Mouse (Mus musculus): ENCODE measurements at regions not wholly inside any gene's neighbourhood (a gene's known extent, or its start where the extent isn't known, plus 50 kb on each side); places are given as distances from the start of the nearest gene placed in this dataset.

GRCm38 (mm10) chr4:7559867-7560832 lies 678.7 kb downstream of the Car8 start:
- TF ChIP-seq CTCF (IDR thresholded peaks at IDR 0.05; ENCODE audit: borderline replicate concordance, insufficient read depth, low read length) (no peak), POLR2A (IDR thresholded peaks at IDR 0.05; ENCODE audit: low read depth, low read length) (0 out of 2 replicates have a peak, but pooled peaks have one; percentile 23)
